Mouse (Mus musculus) adrenal gland, adult (tissue): ENCODE data around the gene Csnk1e.

Source experiments
- DNase-seq, 2 experiments: peaks; one replicate each; pipeline ENCODE4 v3.0.0; 2022 to 2023; ENCODE audit warnings: low spot score in 1 of 2; ENCODE audit not compliant: inconsistent age in 2 of 2

Gene Csnk1e

GRCm38 (mm10) chr15:79443856-79444410 is 11.4 kb downstream of the Csnk1e start:
- DNase-seq: no peak

- peak in 1 of 2 experiments; percentile 26 for DNase-seq
Observed at GRCm38 (mm10) chr15:79442961-79443518, 12.3 kb downstream of the Csnk1e start.

- DNase-seq: no peak
Observed at GRCm38 (mm10) chr15:79442257-79442611, 13.1 kb downstream of the Csnk1e start.

- DNase-seq: peak; percentile 88 to 95
Observed at GRCm38 (mm10) chr15:79441331-79442256, 13.8 kb downstream of the Csnk1e start.

GRCm38 (mm10) chr15:79440651-79441330 is 14.6 kb downstream of the Csnk1e start:
- peak in 1 of 2 experiments; percentile 52 for DNase-seq

- DNase-seq: peak; percentile 75 to 91
Observed at GRCm38 (mm10) chr15:79440223-79440622, 15.1 kb downstream of the Csnk1e start.

- peak; percentile 13 to 58 for DNase-seq
Observed at GRCm38 (mm10) chr15:79439386-79439785, 16.0 kb downstream of the Csnk1e start.

GRCm38 (mm10) chr15:79438816-79439215 is 16.6 kb downstream of the Csnk1e start:
- peak; percentile 35 to 63 for DNase-seq

- peak; percentile 77 to 87 for DNase-seq
Observed at GRCm38 (mm10) chr15:79438209-79438810, 17.1 kb downstream of the Csnk1e start.

- DNase-seq: peak; percentile 75 to 91
Observed at GRCm38 (mm10) chr15:79437541-79438208, 17.7 kb downstream of the Csnk1e start.

- peak; percentile 73 to 82 for DNase-seq
Observed at GRCm38 (mm10) chr15:79436481-79436921, 18.9 kb downstream of the Csnk1e start.

GRCm38 (mm10) chr15:79435191-79435671 is 20.1 kb downstream of the Csnk1e start:
- peak; percentile 87 to 93 for DNase-seq

GRCm38 (mm10) chr15:79432892-79433291 is 22.5 kb downstream of the Csnk1e start:
- DNase-seq: peak; percentile 36 to 61

GRCm38 (mm10) chr15:79432328-79432727 is 23.0 kb downstream of the Csnk1e start:
- peak in 1 of 2 experiments; percentile 15 for DNase-seq

GRCm38 (mm10) chr15:79431925-79432324 is 23.4 kb downstream of the Csnk1e start:
- peak; percentile 13 to 49 for DNase-seq

GRCm38 (mm10) chr15:79430461-79431000 is 24.8 kb downstream of the Csnk1e start:
- DNase-seq: no peak

- no peak for DNase-seq
Observed at GRCm38 (mm10) chr15:79429994-79430393, 25.4 kb downstream of the Csnk1e start.

GRCm38 (mm10) chr15:79429527-79429926 is 25.8 kb downstream of the Csnk1e start:
- no peak for DNase-seq

- no peak for DNase-seq
Observed at GRCm38 (mm10) chr15:79428616-79429015, 26.8 kb downstream of the Csnk1e start.

GRCm38 (mm10) chr15:79427516-79427915 is 27.9 kb downstream of the Csnk1e start:
- peak in 1 of 2 experiments; percentile 63 for DNase-seq
